Mouse (Mus musculus): ENCODE measurements around the gene Hes3.
A peak's percentile ranks its signal among the peaks of the same experiment; 100 is the strongest.

Hes3 gene

GRCm38 (mm10) chr4:152304685-152305084, 13.2 kb upstream of the Hes3 start:
- no peak for DNase-seq

- peak; percentile 81 for DNase-seq
Observed at GRCm38 (mm10) chr4:152303172-152303571, 11.7 kb upstream of the Hes3 start.

- peak; percentile 72 for DNase-seq
Observed at GRCm38 (mm10) chr4:152302012-152302411, 10.6 kb upstream of the Hes3 start.

- DNase-seq, result no peak
Observed at GRCm38 (mm10) chr4:152300375-152300774, 8.9 kb upstream of the Hes3 start.

GRCm38 (mm10) chr4:152298836-152299235, 7.4 kb upstream of the Hes3 start:
- DNase-seq, result no peak

- DNase-seq, result peak; percentile 99
Observed at GRCm38 (mm10) chr4:152296874-152297861, 5.7 kb upstream of the Hes3 start, which contains the start of gene Icmt. Gene Icmt (plus strand): TSS chr4:152297227.

- no peak for DNase-seq
Observed at GRCm38 (mm10) chr4:152296371-152296770, 4.9 kb upstream of the Hes3 start.

GRCm38 (mm10) chr4:152295916-152296315, 4.5 kb upstream of the Hes3 start:
- no peak for DNase-seq

GRCm38 (mm10) chr4:152294188-152294929, 2.9 kb upstream of the Hes3 start:
- peak; percentile 49 for DNase-seq

GRCm38 (mm10) chr4:152292102-152292765, 772 bp upstream of the Hes3 start:
- no peak for DNase-seq

GRCm38 (mm10) chr4:152290991-152291390, 471 bp downstream of the Hes3 start:
- DNase-seq, result no peak

GRCm38 (mm10) chr4:152290385-152290784, 1.1 kb downstream of the Hes3 start:
- DNase-seq, result no peak

- DNase-seq, result no peak
Observed at GRCm38 (mm10) chr4:152288398-152288945, 3.0 kb downstream of the Hes3 start.

- DNase-seq, result no peak
Observed at GRCm38 (mm10) chr4:152287317-152288120, 3.9 kb downstream of the Hes3 start.

GRCm38 (mm10) chr4:152286887-152287286, 4.6 kb downstream of the Hes3 start:
- DNase-seq, result peak; percentile 67

GRCm38 (mm10) chr4:152286183-152286582, 5.3 kb downstream of the Hes3 start:
- DNase-seq, result no peak

- DNase-seq, result peak; percentile 75
Observed at GRCm38 (mm10) chr4:152285505-152285904, 6.0 kb downstream of the Hes3 start.

- peak; percentile 80 for DNase-seq
Observed at GRCm38 (mm10) chr4:152283186-152283950, 8.1 kb downstream of the Hes3 start.

GRCm38 (mm10) chr4:152282721-152283120, 8.7 kb downstream of the Hes3 start:
- DNase-seq, result no peak

- DNase-seq, result no peak
Observed at GRCm38 (mm10) chr4:152281601-152282000, 9.9 kb downstream of the Hes3 start.

GRCm38 (mm10) chr4:152278986-152279385, 12.5 kb downstream of the Hes3 start:
- no peak for DNase-seq

Data from kidney, adult 9 months (tissue).